Mouse (Mus musculus) liver, embryonic 14.5 days (tissue): Measurements from ENCODE around the gene Zfp366. TPM values are rescaled to one million over a fixed set of nuclear protein-coding genes. Genes with fewer than 3 reads are reported as not detected.
A peak's percentile ranks its signal among the peaks of the same experiment; 100 is the strongest.

Source experiments
- ATAC-seq: fragments of 200-750 bp; cut with Nextera tagmentation; 2 replicates; pipeline ENCODE4 v1.8.0; 2017; ENCODE audit warnings: moderate number of reproducible peaks, mild to moderate bottlenecking, moderate library complexity; ENCODE audit not compliant: insufficient read depth
- DNase-seq, 3 experiments: peaks; one replicate each; pipeline ENCODE4 v3.0.0-alpha.2; 2012 to 2013; ENCODE audit warnings: low read depth in 3 of 3, low spot score in 3 of 3
- H3K27ac ChIP-seq: fragments of 300-500 bp; sonication (generic); 2 replicates; pipeline ENCODE4 v1.5.1; 2014; ENCODE audit warnings: moderate library complexity, mild to moderate bottlenecking, control low read depth, inconsistent platforms
- H3K27me3 ChIP-seq: fragments of 300-500 bp; sonication (generic); 2 replicates; pipeline ENCODE4 v1.6.1; 2014; ENCODE audit warnings: mild to moderate bottlenecking, low read length, moderate library complexity; ENCODE audit not compliant: control insufficient read depth, insufficient read depth
- H3K36me3 ChIP-seq: fragments of 300-500 bp; sonication (generic); replicated peaks from 2 replicates; pipeline ENCODE4 v1.6.1; 2014; ENCODE audit warnings: low read depth; ENCODE audit not compliant: control insufficient read depth, insufficient read depth
- H3K4me1 ChIP-seq, 2 experiments: fragments of 200-500 bp in 1 of 2; fragments of 300-500 bp in 1 of 2; sonication (generic) in 1 of 2; replicated peaks; 2 replicates each; pipeline ENCODE4 v1.6.1; 2012 to 2014; ENCODE audit warnings: antibody characterized with exemption in 1 of 2, inconsistent platforms in 1 of 2, low read length in 1 of 2; ENCODE audit not compliant: control insufficient read depth in 2 of 2, insufficient read depth in 2 of 2
- H3K4me2 ChIP-seq: fragments of 300-500 bp; sonication (generic); 2 replicates; pipeline ENCODE4 v1.6.1; 2014; ENCODE audit warnings: low read depth, mild to moderate bottlenecking, control low read depth, moderate library complexity
- H3K4me3 ChIP-seq, 2 experiments: fragments of 200-500 bp in 1 of 2; fragments of 300-500 bp in 1 of 2; sonication (generic) in 1 of 2; 2 replicates each; pipeline ENCODE4 v1.5.1; 2012 to 2014; ENCODE audit warnings: low read depth in 2 of 2, low read length in 2 of 2, mild to moderate bottlenecking in 2 of 2, control low read depth in 1 of 2, inconsistent platforms in 1 of 2, moderate library complexity in 1 of 2; ENCODE audit not compliant: insufficient read depth in 1 of 2
- H3K9ac ChIP-seq: fragments of 300-500 bp; sonication (generic); replicated peaks from 2 replicates; pipeline ENCODE4 v1.6.1; 2014; ENCODE audit warnings: mild to moderate bottlenecking, control low read depth, moderate library complexity
- H3K9me3 ChIP-seq: fragments of 300-500 bp; sonication (generic); 2 replicates; pipeline ENCODE4 v1.6.1; 2016; ENCODE audit warnings: low read length, mixed read lengths; ENCODE audit not compliant: control insufficient read depth
- CTCF ChIP-seq: IDR thresholded peaks from 2 replicates; pipeline ENCODE4 v1.5.1; 2016; ENCODE audit warnings: antibody characterized with exemption, low read depth, control low read depth
- EP300 ChIP-seq: IDR thresholded peaks from 2 replicates; pipeline ENCODE4 v1.6.1; 2016; ENCODE audit warnings: antibody characterized with exemption, low read depth
- WGBS: fragments of 180-500 bp; shearing (Covaris S2); extraction: QIAGEN DNeasy Blood & Tissue Kit; methylation state at CpG from one replicate; pipeline ENCODE4 v1.1.7; 2014; ENCODE audit not compliant: insufficient replicate concordance; 5-methylcytosine and 5-hydroxymethylcytosine counted together
- polyA plus RNA-seq, 2 experiments: library from polyadenylated mRNA; depleted of rRNA in 1 of 2; stranded (reverse) in 1 of 2; unstranded in 1 of 2; fragments of >200 nt; fragmentation: Nextera tagmentation in 1 of 2; extraction: Ambion mirVana in 1 of 2; gene quantifications; 2 replicates each; pipeline versions ENCODE4 v1.2.1 to v1.2.3; 2012 to 2014

Zfp366 gene
- polyA plus RNA-seq (2012; rRNA removed) (0.46 and 0.56 TPM in 2 replicates), polyA plus RNA-seq (2014; fragmentation: Nextera tagmentation; extraction: Ambion mirVana) (0.23 and 0.28 TPM in 2 replicates)

- TF ChIP-seq EP300 (no peak), CTCF (no peak)
- 13% methylated on average over 11 of the region's 11 CpGs for WGBS
- Histone ChIP-seq H3K4me3 (peak within 1 kb of the TSS in 1 of 2 experiments; percentile 27; a peak in 2 of 4 replicates), H3K36me3 (no peaks in the 10 kb centered on the region), H3K9me3 (no peaks in the 10 kb centered on the region), H3K4me1 (no peaks in the 10 kb centered on the region), H3K4me2 (no peak within 1 kb of the TSS), H3K27ac (no peak within 1 kb of the TSS), H3K27me3 (no peaks in the 10 kb centered on the region), H3K9ac (no peak within 1 kb of the TSS)
- DNase-seq (no peak), ATAC-seq (no peak)
These were observed at the start of gene Zfp366 for GRCm38 (mm10) chr13:99184155-99184886. Zfp366 (plus strand) TSS chr13:99184823.

- WGBS, result 61% methylated on average over 12 of the region's 12 CpGs
- H3K27ac ChIP-seq, result no peak overlapping the region
- H3K36me3 ChIP-seq, result no peaks in the 10 kb centered on the region
- no peak overlapping the region for H3K4me3 ChIP-seq
- no peaks in the 10 kb centered on the region for H3K27me3 ChIP-seq
- H3K4me2 ChIP-seq, result no peak overlapping the region
- no peaks in the 10 kb centered on the region for H3K9me3 ChIP-seq
- no peak overlapping the region for H3K9ac ChIP-seq
- DNase-seq (no peak), ATAC-seq (no peak)
- no peaks in the 10 kb centered on the region for H3K4me1 ChIP-seq
- no peak for TF ChIP-seq EP300
- TF ChIP-seq CTCF, result no peak
These were observed 46.0 kb upstream of the Zfp366 start for GRCm38 (mm10) chr13:99138351-99139255.

GRCm38 (mm10) chr13:99146355-99146871 lies 38.2 kb upstream of the Zfp366 start:
- H3K4me1 ChIP-seq, result no peaks in the 10 kb centered on the region
- H3K4me3 ChIP-seq, result no peak overlapping the region
- no peak for TF ChIP-seq CTCF
- no peak for TF ChIP-seq EP300
- WGBS, result 64% methylated on average over 13 of the region's 13 CpGs
- H3K27ac ChIP-seq, result no peak overlapping the region
- no peaks in the 10 kb centered on the region for H3K9me3 ChIP-seq
- no peak for DNase-seq
- no peaks in the 10 kb centered on the region for H3K36me3 ChIP-seq
- ATAC-seq, result no peak
- H3K27me3 ChIP-seq, result no peaks in the 10 kb centered on the region
- no peak overlapping the region for H3K9ac ChIP-seq
- H3K4me2 ChIP-seq, result no peak overlapping the region

GRCm38 (mm10) chr13:99147645-99148111 lies 36.9 kb upstream of the Zfp366 start:
- WGBS, result 50% methylated on average over 6 of the region's 6 CpGs
- no peaks in the 10 kb centered on the region; the same call in 1 of the 2 replicates for H3K27me3 ChIP-seq
- ATAC-seq, result no peak

More at GRCm38 (mm10) chr13:99147645-99148111, 36.9 kb upstream of the Zfp366 start:
- Histone ChIP-seq H3K4me3 (no peak overlapping the region), H3K9ac (no peak overlapping the region), H3K9me3 (no peaks in the 10 kb centered on the region), H3K27ac (no peak overlapping the region), H3K36me3 (no peaks in the 10 kb centered on the region), H3K4me2 (no peak overlapping the region), H3K4me1 (no peaks in the 10 kb centered on the region)
- DNase-seq, result no peak
- TF ChIP-seq EP300 (no peak), CTCF (no peak)
